Mouse (Mus musculus): ENCODE results near the gene Nkapl.

GRCm38 (mm10) chr13:21427631-21428030 is 40.7 kb downstream of the Nkapl start:
- TF ChIP-seq CTCF (IDR thresholded peaks at IDR 0.05; ENCODE audit: low read depth, low read length) (no peak), GATA2 (IDR thresholded peaks at IDR 0.05; ENCODE audit: borderline replicate concordance, low read depth, low read length) (no peak), GATA1 (IDR thresholded peaks at IDR 0.05; ENCODE audit: borderline replicate concordance, low read length) (no peak), TAL1 (conservative IDR thresholded peaks at IDR 0.05; ENCODE audit: low read depth, low read length) (no peak)

Measured in G1E (cell line).